Mouse (Mus musculus): Measurements from ENCODE around the gene Atp2a2. TPM values are rescaled to one million over a fixed set of nuclear protein-coding genes. Genes with fewer than 3 reads are reported as not detected.

Atp2a2 gene
- total RNA-seq (2023) = 10 to 100 TPM; 71.2 to 74.0 TPM

GRCm38 (mm10) chr5:122502077-122502941, at the start of gene Atp2a2:
Gene Atp2a2 (minus strand): TSS chr5:122502225.

DNA sequence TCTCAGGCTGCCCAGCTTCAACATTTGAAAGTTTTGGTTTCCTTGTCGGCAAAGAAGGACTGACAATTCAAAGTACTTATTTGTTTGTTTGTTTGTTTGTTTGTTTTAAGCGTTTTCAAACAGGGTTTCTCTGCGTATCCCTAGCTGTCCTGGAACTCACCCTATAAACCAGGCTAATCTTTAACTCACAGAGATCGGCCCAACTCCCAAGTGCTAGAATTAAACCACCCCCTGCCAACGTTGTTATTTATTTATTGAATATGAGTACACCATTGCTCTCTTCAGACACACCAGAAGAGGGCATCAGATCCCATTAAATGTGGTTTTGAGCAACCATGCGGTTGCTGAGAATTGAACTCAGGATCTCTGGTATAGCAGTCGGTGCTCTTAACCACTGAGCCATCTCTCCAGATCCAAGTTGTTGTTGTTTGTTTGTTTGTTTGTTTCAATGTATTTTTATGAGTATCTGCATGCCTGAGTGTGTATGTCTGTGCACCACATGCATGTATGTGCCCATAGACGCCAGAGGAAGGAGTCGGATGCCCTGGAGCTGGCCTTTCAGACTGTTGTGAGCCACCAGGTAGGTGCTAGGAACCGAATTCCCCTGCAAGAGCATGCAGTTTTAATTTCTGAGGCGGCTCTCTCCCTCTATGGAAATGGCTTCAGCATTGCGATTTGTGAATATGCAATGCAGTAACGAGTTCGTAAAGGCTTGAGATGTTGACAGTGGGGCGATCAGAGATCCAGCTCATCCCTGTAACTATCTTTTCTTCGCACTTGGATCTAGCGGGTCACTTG, 80.6 kb downstream of the Atp2a2 start, which contains the start of gene Anapc7:
Anapc7 (plus strand) TSS at position 423 of the 798 bp plus-strand sequence.

Other genes with a start within 250 kb of the Atp2a2 start
- gene Tctn1, start 237.8 kb downstream of the Atp2a2 start, total RNA-seq (2023) = 1 to 10 TPM; 7.6 to 8.4 TPM
- 10 to 100 TPM; 15.1 to 17.8 TPM for gene Pptc7, start 217.9 kb downstream of the Atp2a2 start, total RNA-seq (2023)
- gene Rad9b, start 148.0 kb downstream of the Atp2a2 start, total RNA-seq (2023) = 1 to 10 TPM in 1 of 2 experiments, under 1 TPM in 1; 0.76 to 1.3 TPM
- 10 to 100 TPM; 58.4 to 58.7 TPM for gene Vps29, start 147.9 kb downstream of the Atp2a2 start, total RNA-seq (2023)
- gene Gpn3, start 130.3 kb downstream of the Atp2a2 start, total RNA-seq (2023) = 10 to 100 TPM; 13.7 to 14.4 TPM
- 1 to 10 TPM; 5.3 to 6.1 TPM for gene Fam216a, start 129.9 kb downstream of the Atp2a2 start, total RNA-seq (2023)
- 100 to 1,000 TPM; 654 to 687 TPM for gene Arpc3, start 110.3 kb downstream of the Atp2a2 start, total RNA-seq (2023)
- gene Anapc7, start 80.5 kb downstream of the Atp2a2 start, total RNA-seq (2023) = 10 to 100 TPM; 23.6 to 30.6 TPM
- 1 to 10 TPM; 2.6 to 2.7 TPM for gene Ift81, start 112.3 kb upstream of the Atp2a2 start, total RNA-seq (2023)
- 10 to 100 TPM; 13.5 to 15.7 TPM for gene P2rx7, start 141.7 kb upstream of the Atp2a2 start, total RNA-seq (2023)
- gene P2rx4, start 205.3 kb upstream of the Atp2a2 start, total RNA-seq (2023) = 10 to 100 TPM; 19.7 to 27.6 TPM

Data from neutrophil, adult 59 days (primary cell).